Mouse (Mus musculus): ENCODE data around the gene Pramef6. TPM values are rescaled to one million over a fixed set of nuclear protein-coding genes. Genes with fewer than 3 reads are reported as not detected.
"Not testable (repeated sequence)": the region's sequence is repeated elsewhere in the genome, so short reads cannot be mapped to it uniquely, and the experiment has no call there.

Gene Pramef6
- not detected for total RNA-seq (2021)
- polyA plus RNA-seq (2012; rRNA removed) = not detected in 2 replicates
- long read RNA-seq = 0 reads

GRCm38 (mm10) chr4:143900280-143900679 is at the start of gene Pramef6:
TSS of gene Pramef6 (minus strand) at chr4:143900380.
- not testable (repeated sequence) for DNase-seq; H3K9ac ChIP-seq (ENCODE audit: low read depth, low read length); H3K27me3 ChIP-seq (ENCODE audit: control insufficient read depth, insufficient read depth, low read length); H3K27ac ChIP-seq; H3K79me2 ChIP-seq (replicated peaks; ENCODE audit: control insufficient read depth, insufficient read depth, low read length); H3K36me3 ChIP-seq (ENCODE audit: control insufficient read depth, insufficient read depth, low read length); H3K4me3 ChIP-seq; H3K4me1 ChIP-seq (ENCODE audit: control insufficient read depth, insufficient read depth, low read length)
- intact Hi-C loops (cut with DNase I) = loop anchor here (5.0 kb wide), 1 partner anchor 293 kb away; no protein-coding TSS in a partner anchor
- WGBS = 55% methylated on average over 1 of the region's 1 CpGs

- intact Hi-C loops (cut with DNase I); H3K27ac ChIP-seq; H3K27me3 ChIP-seq (ENCODE audit: control insufficient read depth, insufficient read depth, low read length); DNase-seq; H3K36me3 ChIP-seq (ENCODE audit: control insufficient read depth, insufficient read depth, low read length); H3K79me2 ChIP-seq (replicated peaks; ENCODE audit: control insufficient read depth, insufficient read depth, low read length); H3K4me1 ChIP-seq (ENCODE audit: control insufficient read depth, insufficient read depth, low read length); H3K4me3 ChIP-seq; H3K9ac ChIP-seq (ENCODE audit: low read depth, low read length): not testable (repeated sequence)
- WGBS = 69% methylated on average over 3 of the region's 3 CpGs
Measured at GRCm38 (mm10) chr4:143894406-143894805, 5.8 kb downstream of the Pramef6 start.

GRCm38 (mm10) chr4:143882371-143882770 is 17.8 kb downstream of the Pramef6 start:
- WGBS = 60% methylated on average over 1 of the region's 1 CpGs

GRCm38 (mm10) chr4:143846197-143846596 is 54.0 kb downstream of the Pramef6 start, which contains the start of gene Gm13103:
TSS of gene Gm13103 (plus strand) at chr4:143846497.
- H3K27ac ChIP-seq; H3K27me3 ChIP-seq (ENCODE audit: control insufficient read depth, insufficient read depth, low read length); H3K79me2 ChIP-seq (replicated peaks; ENCODE audit: control insufficient read depth, insufficient read depth, low read length); H3K36me3 ChIP-seq (ENCODE audit: control insufficient read depth, insufficient read depth, low read length); H3K4me3 ChIP-seq; DNase-seq; H3K9ac ChIP-seq (ENCODE audit: low read depth, low read length); H3K4me1 ChIP-seq (ENCODE audit: control insufficient read depth, insufficient read depth, low read length); intact Hi-C loops (cut with DNase I): not testable (repeated sequence)

More at GRCm38 (mm10) chr4:143882371-143882770, 17.8 kb downstream of the Pramef6 start:
- H3K9ac ChIP-seq (ENCODE audit: low read depth, low read length); H3K4me3 ChIP-seq; H3K27me3 ChIP-seq (ENCODE audit: control insufficient read depth, insufficient read depth, low read length); DNase-seq; H3K36me3 ChIP-seq (ENCODE audit: control insufficient read depth, insufficient read depth, low read length); H3K79me2 ChIP-seq (replicated peaks; ENCODE audit: control insufficient read depth, insufficient read depth, low read length); H3K4me1 ChIP-seq (ENCODE audit: control insufficient read depth, insufficient read depth, low read length); H3K27ac ChIP-seq; intact Hi-C loops (cut with DNase I): not testable (repeated sequence)

Other genes with a start within 250 kb of the Pramef6 start
- gene Gm13088, start 243.1 kb downstream of the Pramef6 start, total RNA-seq (2021) = not detected
- not detected in 2 replicates for gene Gm13088, start 243.1 kb downstream of the Pramef6 start, polyA plus RNA-seq (2012; rRNA removed)
- not detected for gene Gm13089, start 197.7 kb downstream of the Pramef6 start, total RNA-seq (2021)
- not detected in 2 replicates for gene Gm13089, start 197.7 kb downstream of the Pramef6 start, polyA plus RNA-seq (2012; rRNA removed)
- not detected for gene Gm13078, start 180.9 kb downstream of the Pramef6 start, total RNA-seq (2021)
- gene Gm13078, start 180.9 kb downstream of the Pramef6 start, polyA plus RNA-seq (2012; rRNA removed) = not detected in 2 replicates
- gene Gm13023, start 111.0 kb downstream of the Pramef6 start, total RNA-seq (2021) = not detected
- gene Gm13023, start 111.0 kb downstream of the Pramef6 start, polyA plus RNA-seq (2012; rRNA removed) = not detected in 2 replicates
- gene Gm13084, start 84.3 kb downstream of the Pramef6 start, total RNA-seq (2021) = not detected
- gene Gm13084, start 84.3 kb downstream of the Pramef6 start, polyA plus RNA-seq (2012; rRNA removed) = not detected in 2 replicates
- not detected for gene Gm13103, start 53.9 kb downstream of the Pramef6 start, total RNA-seq (2021)
- gene Gm13103, start 53.9 kb downstream of the Pramef6 start, polyA plus RNA-seq (2012; rRNA removed) = not detected in 2 replicates
- not detected for gene Pramef25, start 50.6 kb upstream of the Pramef6 start, total RNA-seq (2021)
- not detected in 2 replicates for gene Pramef25, start 50.6 kb upstream of the Pramef6 start, polyA plus RNA-seq (2012; rRNA removed)
- not detected for gene Gm13101, start 66.6 kb upstream of the Pramef6 start, total RNA-seq (2021)
- not detected in 2 replicates for gene Gm13101, start 66.6 kb upstream of the Pramef6 start, polyA plus RNA-seq (2012; rRNA removed)
- gene Pramef17, start 94.0 kb upstream of the Pramef6 start, total RNA-seq (2021) = not detected
- not detected in 2 replicates for gene Pramef17, start 94.0 kb upstream of the Pramef6 start, polyA plus RNA-seq (2012; rRNA removed)
- not detected for gene Pramel4, start 158.7 kb upstream of the Pramef6 start, total RNA-seq (2021)
- gene Pramel4, start 158.7 kb upstream of the Pramef6 start, polyA plus RNA-seq (2012; rRNA removed) = not detected in 2 replicates
- not detected for gene Gm13102, start 206.1 kb upstream of the Pramef6 start, total RNA-seq (2021)
- not detected in 2 replicates for gene Gm13102, start 206.1 kb upstream of the Pramef6 start, polyA plus RNA-seq (2012; rRNA removed)